ENCODE assay signal across 9 mouse cellular contexts in genomic region chr4:129621283-129621841, GRCm38 (mm10). TPM values are rescaled to one million over a fixed set of nuclear protein-coding genes. Genes with fewer than 3 reads are reported as not detected.
DNase-seq lines count a peak whose midpoint lies in the region; ATAC-seq and TF ChIP-seq lines count a peak whose summit lies in the region.
"Had no signal": no experiment of that assay in that cellular context is flagged by ENCODE, and none has a peak within 500 bp of the region (broad histone marks: within the 10 kb centered on the region; RNA-seq: fewer than 3 reads in every experiment).

No protein-coding gene starts in this region.

- 0 out of 2 replicates have a peak overlapping the region, but pooled peaks have one; percentile 30 for H3K9ac ChIP-seq in hindbrain, postnatal 0 days (replicated peaks; ENCODE audit: low read length)
- H3K9ac ChIP-seq in midbrain, embryonic 12.5 days (replicated peaks): no peak overlapping the region

- peak overlapping the region; percentile 23; the same call in 1 of the 2 replicates for H3K4me2 ChIP-seq in hindbrain, postnatal 0 days (ENCODE audit: low read depth, low read length)
- 0 out of 2 replicates have a peak overlapping the region, but pooled peaks have one; percentile 1 for H3K4me2 ChIP-seq in midbrain, embryonic 12.5 days (replicated peaks)

- H3K4me1 ChIP-seq in hindbrain, postnatal 0 days (ENCODE audit: insufficient read depth, low read length): peaks cover 40% of the 10 kb centered on the region
- peaks cover 43% of the 10 kb centered on the region for H3K4me1 ChIP-seq in midbrain, embryonic 12.5 days

- TF ChIP-seq CTCF in gastrocnemius, adult 2 months (IDR thresholded peaks at IDR 0.05): no peak
- TF ChIP-seq CTCF in hindbrain, postnatal 0 days (IDR thresholded peaks at IDR 0.05; ENCODE audit: low read depth): no peak

- WGBS in hindbrain, postnatal 0 days: 82% methylated on average over 8 of the region's 8 CpGs
- WGBS in midbrain, embryonic 12.5 days: 89% methylated on average over 8 of the region's 8 CpGs

- peak; percentile 60 for DNase-seq in gastrocnemius, adult 2 months
- no peak for DNase-seq in gastrocnemius, adult 8-10 months (ENCODE audit: low spot score in 2 of 2)
- DNase-seq in cerebellum, postnatal 25 days: peak; percentile 76 to 79
- no peak for DNase-seq in hindbrain, postnatal 0 days (ENCODE audit: low spot score)
- DNase-seq in thymus, postnatal 14 days: no peak
- DNase-seq in adipocyte (ENCODE audit: low spot score): no peak
- DNase-seq in B cell, adult 2 months: no peak

- ATAC-seq in hindbrain, postnatal 0 days: no peak
- ATAC-seq in midbrain, embryonic 12.5 days (ENCODE audit: low FRiP score, low read depth): no peak

- H3K9me3 ChIP-seq in hindbrain, postnatal 0 days (ENCODE audit: low read length): no peaks in the 10 kb centered on the region
- no peaks in the 10 kb centered on the region for H3K9me3 ChIP-seq in midbrain, embryonic 12.5 days

- peak overlapping the region; percentile 96 for H3K27ac ChIP-seq in gastrocnemius, adult 2 months
- H3K27ac ChIP-seq in hindbrain, postnatal 0 days: no peak overlapping the region; the same call in 1 of the 2 replicates
- no peak overlapping the region for H3K27ac ChIP-seq in midbrain, embryonic 12.5 days (replicated peaks)

- intact Hi-C loops in gastrocnemius, adult 2 months (cut with DNase I): no loop called here

- H3K27me3 ChIP-seq in hindbrain, postnatal 0 days (ENCODE audit: insufficient read depth, low read length): no peaks in the 10 kb centered on the region
- no peaks in the 10 kb centered on the region for H3K27me3 ChIP-seq in midbrain, embryonic 12.5 days

- H3K36me3 ChIP-seq in hindbrain, postnatal 0 days (ENCODE audit: insufficient read depth, low read length): peaks cover 2% of the 10 kb centered on the region
- peaks cover 16% of the 10 kb centered on the region; the same call in 1 of the 2 replicates for H3K36me3 ChIP-seq in midbrain, embryonic 12.5 days

- H3K4me3 ChIP-seq in gastrocnemius, adult 2 months: peak overlapping the region; percentile 86
- H3K4me3 ChIP-seq in hindbrain, postnatal 0 days (ENCODE audit: low read length): no peak overlapping the region
- H3K4me3 ChIP-seq in midbrain, embryonic 12.5 days: no peak overlapping the region
- H3K4me3 ChIP-seq: erythroblast, embryonic 14.5 days had no signal

RNA-seq across cellular contexts. Expression of gene Ccdc28b, which starts 2.4 kb away (rescaled TPM):
- 10 to 100 TPM; 31.1 to 38.4 TPM for total RNA-seq in gastrocnemius, adult 2 months (2021)
- total RNA-seq in gastrocnemius, adult 8-10 months (2022): 10 to 100 TPM; 27.9 to 33.0 (median 30.8) TPM
- 55.0 and 77.7 TPM in 2 replicates for total RNA-seq in hindbrain, postnatal 0 days (2014; rRNA removed)
- 150 and 157 TPM in 2 replicates for polyA plus RNA-seq in hindbrain, postnatal 0 days (2015; fragmentation: Nextera tagmentation; extraction: Ambion mirVana)
- 88.3 TPM in 2 replicates for polyA plus RNA-seq in midbrain, embryonic 12.5 days (2016; fragmentation: Nextera tagmentation; extraction: Ambion mirVana)

RNA-seq across cellular contexts. Expression of gene Iqcc, which starts 2.5 kb away (rescaled TPM):
- total RNA-seq in gastrocnemius, adult 2 months (2021): 10 to 100 TPM in 1 of 2 experiments, 1 to 10 TPM in 1; 9.0 to 10.8 TPM
- 10 to 100 TPM in 1 of 4 experiments, 1 to 10 TPM in 3; 7.3 to 11.4 (median 8.7) TPM for total RNA-seq in gastrocnemius, adult 8-10 months (2022)
- total RNA-seq in hindbrain, postnatal 0 days (2014; rRNA removed): 11.2 and 12.0 TPM in 2 replicates
- 21.0 and 21.1 TPM in 2 replicates for polyA plus RNA-seq in hindbrain, postnatal 0 days (2015; fragmentation: Nextera tagmentation; extraction: Ambion mirVana)
- 26.7 and 30.7 TPM in 2 replicates for polyA plus RNA-seq in midbrain, embryonic 12.5 days (2016; fragmentation: Nextera tagmentation; extraction: Ambion mirVana)

RNA-seq across cellular contexts. Expression of gene Dcdc2b, which starts 7.3 kb away (rescaled TPM):
- total RNA-seq in gastrocnemius, adult 2 months (2021): 1 to 10 TPM in 1 of 2 experiments, under 1 TPM in 1; 0.77 to 3.1 TPM
- 1 to 10 TPM in 3 of 4 experiments, under 1 TPM in 1; 0.46 to 1.2 (median 1.1) TPM for total RNA-seq in gastrocnemius, adult 8-10 months (2022)
- total RNA-seq in hindbrain, postnatal 0 days (2014; rRNA removed): not detected in 2 replicates
- 4.1 TPM in 2 replicates for polyA plus RNA-seq in hindbrain, postnatal 0 days (2015; fragmentation: Nextera tagmentation; extraction: Ambion mirVana)
- polyA plus RNA-seq in midbrain, embryonic 12.5 days (2016; fragmentation: Nextera tagmentation; extraction: Ambion mirVana): 2.8 and 2.9 TPM in 2 replicates
- polyA plus RNA-seq: erythroblast, embryonic 14.5 days had no signal

RNA-seq across cellular contexts. Expression of gene Txlna, which starts 19.5 kb away (rescaled TPM):
- 10 to 100 TPM; 19.7 to 21.1 TPM for total RNA-seq in gastrocnemius, adult 2 months (2021)
- total RNA-seq in gastrocnemius, adult 8-10 months (2022): 10 to 100 TPM; 10.9 to 20.3 (median 15.6) TPM
- total RNA-seq in hindbrain, postnatal 0 days (2014; rRNA removed): 31.6 and 32.2 TPM in 2 replicates
- polyA plus RNA-seq in hindbrain, postnatal 0 days (2015; fragmentation: Nextera tagmentation; extraction: Ambion mirVana): 29.3 and 29.5 TPM in 2 replicates
- 90.3 and 91.8 TPM in 2 replicates for polyA plus RNA-seq in midbrain, embryonic 12.5 days (2016; fragmentation: Nextera tagmentation; extraction: Ambion mirVana)

RNA-seq across cellular contexts. Expression of gene Tmem234, which starts 20.9 kb away (rescaled TPM):
- 10 to 100 TPM; 29.8 to 31.9 TPM for total RNA-seq in gastrocnemius, adult 2 months (2021)
- total RNA-seq in gastrocnemius, adult 8-10 months (2022): 10 to 100 TPM; 25.9 to 37.5 (median 29.7) TPM
- 150 and 182 TPM in 2 replicates for total RNA-seq in hindbrain, postnatal 0 days (2014; rRNA removed)
- 216 and 221 TPM in 2 replicates for polyA plus RNA-seq in hindbrain, postnatal 0 days (2015; fragmentation: Nextera tagmentation; extraction: Ambion mirVana)
- polyA plus RNA-seq in midbrain, embryonic 12.5 days (2016; fragmentation: Nextera tagmentation; extraction: Ambion mirVana): 182 and 192 TPM in 2 replicates

Comparison
In these comparisons a context has a peak if more than half of its experiments do, and no peak if none do; other contexts are left out.
1. DNase-seq: peak in gastrocnemius, adult 2 months (single experiment) and cerebellum, postnatal 25 days (2 of 2); none in gastrocnemius, adult 8-10 months (0 of 2), hindbrain, postnatal 0 days (single experiment), thymus, postnatal 14 days (single experiment), adipocyte (single experiment) and B cell, adult 2 months (0 of 2).